Mouse (Mus musculus): ENCODE data around the gene Rab17.

- TF ChIP-seq CTCF (IDR thresholded peaks at IDR 0.05; ENCODE audit: control insufficient read depth, insufficient read depth, insufficient read length) (no peak), USF1 (IDR thresholded peaks at IDR 0.05; ENCODE audit: low read depth) (no peak), CEBPB (IDR thresholded peaks at IDR 0.05; ENCODE audit: low read depth) (no peak)
These were observed 28.2 kb upstream of the Rab17 start for GRCm38 (mm10) chr1:90997641-90998040.
